Mouse (Mus musculus): ENCODE results near the gene Ccdc167. TPM values are rescaled to one million over a fixed set of nuclear protein-coding genes. Genes with fewer than 3 reads are reported as not detected.
A peak's percentile ranks its signal among the peaks of the same experiment; 100 is the strongest.

The Ccdc167 gene
- polyA plus RNA-seq, 1 experiment, result 1.5 TPM

GRCm38 (mm10) chr17:29708783-29709182 is 8.1 kb downstream of the Ccdc167 start:
- Histone ChIP-seq H3K36me3 (ENCODE audit: control insufficient read depth, insufficient read depth, low read length) (no peaks in the 10 kb centered on the region; the same call in 1 of the 2 replicates), H3K27ac (ENCODE audit: control insufficient read depth, insufficient read depth, low read depth, low read length) (no peak overlapping the region), H3K4me3 (ENCODE audit: control insufficient read depth, low read depth, low read length) (no peak overlapping the region), H3K27me3 (ENCODE audit: control insufficient read depth, insufficient read depth, low read length) (no peaks in the 10 kb centered on the region), H3K4me1 (ENCODE audit: control insufficient read depth, insufficient read depth, low read length) (no peaks in the 10 kb centered on the region; the same call in 1 of the 2 replicates)
- TF ChIP-seq CTCF (IDR thresholded peaks at IDR 0.05; ENCODE audit: control insufficient read depth, insufficient read depth, insufficient replicate concordance, low read depth, low read length) (no peak), POLR2A (IDR thresholded peaks at IDR 0.05; ENCODE audit: control insufficient read depth, low read depth, low read length) (no peak)

- Histone ChIP-seq H3K4me3 (ENCODE audit: control insufficient read depth, low read depth, low read length) (no peak overlapping the region), H3K27ac (ENCODE audit: control insufficient read depth, insufficient read depth, low read depth, low read length) (no peak overlapping the region), H3K27me3 (ENCODE audit: control insufficient read depth, insufficient read depth, low read length) (no peaks in the 10 kb centered on the region), H3K4me1 (ENCODE audit: control insufficient read depth, insufficient read depth, low read length) (no peaks in the 10 kb centered on the region; the same call in 1 of the 2 replicates), H3K36me3 (ENCODE audit: control insufficient read depth, insufficient read depth, low read length) (peaks cover 1% of the 10 kb centered on the region; the same call in 1 of the 2 replicates)
- TF ChIP-seq POLR2A (IDR thresholded peaks at IDR 0.05; ENCODE audit: control insufficient read depth, low read depth, low read length) (no peak), CTCF (IDR thresholded peaks at IDR 0.05; ENCODE audit: control insufficient read depth, insufficient read depth, insufficient replicate concordance, low read depth, low read length) (no peak)
These were observed 9.8 kb downstream of the Ccdc167 start for GRCm38 (mm10) chr17:29706981-29707545.

- H3K27me3 ChIP-seq (ENCODE audit: control insufficient read depth, insufficient read depth, low read length), result no peaks in the 10 kb centered on the region
- H3K4me1 ChIP-seq (ENCODE audit: control insufficient read depth, insufficient read depth, low read length), result no peaks in the 10 kb centered on the region; the same call in 1 of the 2 replicates
- no peak overlapping the region for H3K27ac ChIP-seq (ENCODE audit: control insufficient read depth, insufficient read depth, low read depth, low read length)
- TF ChIP-seq CTCF (IDR thresholded peaks at IDR 0.05; ENCODE audit: control insufficient read depth, insufficient read depth, insufficient replicate concordance, low read depth, low read length) (no peak), POLR2A (IDR thresholded peaks at IDR 0.05; ENCODE audit: control insufficient read depth, low read depth, low read length) (no peak)
- H3K36me3 ChIP-seq (ENCODE audit: control insufficient read depth, insufficient read depth, low read length), result peaks cover 1% of the 10 kb centered on the region; the same call in 1 of the 2 replicates
- no peak overlapping the region for H3K4me3 ChIP-seq (ENCODE audit: control insufficient read depth, low read depth, low read length)
These were observed 11.0 kb downstream of the Ccdc167 start for GRCm38 (mm10) chr17:29705881-29706280.

GRCm38 (mm10) chr17:29704781-29705180 is 12.1 kb downstream of the Ccdc167 start:
- Histone ChIP-seq H3K4me3 (ENCODE audit: control insufficient read depth, low read depth, low read length) (no peak overlapping the region), H3K27ac (ENCODE audit: control insufficient read depth, insufficient read depth, low read depth, low read length) (no peak overlapping the region), H3K36me3 (ENCODE audit: control insufficient read depth, insufficient read depth, low read length) (peaks cover 1% of the 10 kb centered on the region; the same call in 1 of the 2 replicates), H3K27me3 (ENCODE audit: control insufficient read depth, insufficient read depth, low read length) (no peaks in the 10 kb centered on the region), H3K4me1 (ENCODE audit: control insufficient read depth, insufficient read depth, low read length) (no peaks in the 10 kb centered on the region; the same call in 1 of the 2 replicates)
- peak; percentile 48; the same call in 1 of the 2 replicates for TF ChIP-seq CTCF (IDR thresholded peaks at IDR 0.05; ENCODE audit: control insufficient read depth, insufficient read depth, insufficient replicate concordance, low read depth, low read length)
- no peak for TF ChIP-seq POLR2A (IDR thresholded peaks at IDR 0.05; ENCODE audit: control insufficient read depth, low read depth, low read length)

- H3K4me3 ChIP-seq (ENCODE audit: control insufficient read depth, low read depth, low read length), result no peak overlapping the region
- TF ChIP-seq POLR2A (IDR thresholded peaks at IDR 0.05; ENCODE audit: control insufficient read depth, low read depth, low read length), result no peak
- H3K36me3 ChIP-seq (ENCODE audit: control insufficient read depth, insufficient read depth, low read length), result peaks cover 4% of the 10 kb centered on the region; the same call in 1 of the 2 replicates
- no peaks in the 10 kb centered on the region; the same call in 1 of the 2 replicates for H3K4me1 ChIP-seq (ENCODE audit: control insufficient read depth, insufficient read depth, low read length)
- no peak overlapping the region for H3K27ac ChIP-seq (ENCODE audit: control insufficient read depth, insufficient read depth, low read depth, low read length)
- no peaks in the 10 kb centered on the region for H3K27me3 ChIP-seq (ENCODE audit: control insufficient read depth, insufficient read depth, low read length)
These were observed 13.7 kb downstream of the Ccdc167 start for GRCm38 (mm10) chr17:29702938-29703710.

- H3K27me3 ChIP-seq (ENCODE audit: control insufficient read depth, insufficient read depth, low read length), result no peaks in the 10 kb centered on the region
- TF ChIP-seq POLR2A (IDR thresholded peaks at IDR 0.05; ENCODE audit: control insufficient read depth, low read depth, low read length), result no peak
- TF ChIP-seq CTCF (IDR thresholded peaks at IDR 0.05; ENCODE audit: control insufficient read depth, insufficient read depth, insufficient replicate concordance, low read depth, low read length), result no peak
- no peak overlapping the region for H3K4me3 ChIP-seq (ENCODE audit: control insufficient read depth, low read depth, low read length)
- no peak overlapping the region for H3K27ac ChIP-seq (ENCODE audit: control insufficient read depth, insufficient read depth, low read depth, low read length)
- H3K4me1 ChIP-seq (ENCODE audit: control insufficient read depth, insufficient read depth, low read length), result no peaks in the 10 kb centered on the region; the same call in 1 of the 2 replicates
- peaks cover 9% of the 10 kb centered on the region for H3K36me3 ChIP-seq (ENCODE audit: control insufficient read depth, insufficient read depth, low read length)
These were observed 16.3 kb downstream of the Ccdc167 start for GRCm38 (mm10) chr17:29700573-29700972.

- peaks cover 12% of the 10 kb centered on the region for H3K36me3 ChIP-seq (ENCODE audit: control insufficient read depth, insufficient read depth, low read length)
- no peaks in the 10 kb centered on the region for H3K4me1 ChIP-seq (ENCODE audit: control insufficient read depth, insufficient read depth, low read length)
- H3K4me3 ChIP-seq (ENCODE audit: control insufficient read depth, low read depth, low read length), result no peak overlapping the region
- no peaks in the 10 kb centered on the region for H3K27me3 ChIP-seq (ENCODE audit: control insufficient read depth, insufficient read depth, low read length)
- no peak overlapping the region for H3K27ac ChIP-seq (ENCODE audit: control insufficient read depth, insufficient read depth, low read depth, low read length)
- TF ChIP-seq POLR2A (IDR thresholded peaks at IDR 0.05; ENCODE audit: control insufficient read depth, low read depth, low read length) (no peak), CTCF (IDR thresholded peaks at IDR 0.05; ENCODE audit: control insufficient read depth, insufficient read depth, insufficient replicate concordance, low read depth, low read length) (no peak)
These were observed 18.4 kb downstream of the Ccdc167 start for GRCm38 (mm10) chr17:29698421-29698820.
